In the genomic region with DNA sequence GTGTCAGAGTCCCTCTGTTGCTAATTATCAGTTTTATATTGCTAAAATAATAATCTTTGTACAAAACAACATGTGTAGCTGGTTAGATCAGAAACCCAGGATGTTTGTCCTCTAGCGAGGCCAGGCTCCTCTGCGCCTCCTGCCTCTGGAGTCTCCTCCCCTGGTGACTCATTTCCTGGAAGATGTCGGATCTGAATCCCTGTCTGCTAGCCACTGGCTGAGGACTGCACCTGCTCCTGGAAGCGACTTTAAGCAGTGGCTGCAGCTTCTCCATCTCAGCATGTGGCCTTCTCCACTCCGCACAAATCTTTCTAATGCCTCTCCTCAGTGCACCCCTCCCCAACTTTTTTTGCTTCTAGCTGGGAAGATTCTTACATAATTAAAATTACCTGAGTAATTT, we compare ENCODE assay signal across 19 mouse cellular contexts.
DNase-seq lines count a peak whose midpoint lies in the region.
"Had no signal": no experiment of that assay in that cellular context is flagged by ENCODE, and none has a peak within 500 bp of the region (broad histone marks: within the 10 kb centered on the region; RNA-seq: fewer than 3 reads in every experiment).

No protein-coding gene starts in this region.

- intact Hi-C loops in heart, postnatal 36 days (cut with DNase I): no loop called here

- 54% methylated on average over 5 of the region's 5 CpGs for WGBS in embryonic facial prominence, embryonic 10.5 days

- DNase-seq in heart, adult 11 months: peak; percentile 94
- DNase-seq in heart, postnatal 36 days: no peak
- DNase-seq in 3T3-L1 (ENCODE audit: low read depth, low spot score): peak; percentile 58
- peak; percentile 33 for DNase-seq in ES-CJ7 (ENCODE audit: low read depth, low spot score)
- DNase-seq in brain, adult 2 months (ENCODE audit: low read depth, low spot score): peak; percentile 45
- DNase-seq in embryonic facial prominence, embryonic 10.5 days (ENCODE audit: low spot score): no peak
- DNase-seq in urinary bladder, adult 18-20 months (ENCODE audit: low spot score in 2 of 2): no peak
- DNase-seq: cerebellum, adult 9-11 months; gastrocnemius, postnatal 36 days; kidney, postnatal 4 days; liver, postnatal 0 days; retina, postnatal 1 day; right cerebral cortex, postnatal 4 days had no signal

- no peaks in the 10 kb centered on the region for H3K27me3 ChIP-seq in embryonic facial prominence, embryonic 10.5 days (replicated peaks; ENCODE audit: low read depth, poor library complexity, severe bottlenecking)
- H3K27me3 ChIP-seq: CH12.LX; forebrain, embryonic 13.5 days; heart, embryonic 13.5 days; limb, embryonic 15.5 days; midbrain, embryonic 12.5 days had no signal

- no peak overlapping the region for H3K4me3 ChIP-seq in embryonic facial prominence, embryonic 10.5 days
- H3K4me3 ChIP-seq: forebrain, embryonic 13.5 days; heart, embryonic 13.5 days; limb, embryonic 15.5 days; midbrain, embryonic 12.5 days had no signal

- no peak overlapping the region for H3K27ac ChIP-seq in embryonic facial prominence, embryonic 10.5 days (replicated peaks)
- H3K27ac ChIP-seq: forebrain, embryonic 13.5 days; heart, embryonic 13.5 days; limb, embryonic 15.5 days; macrophage; midbrain, embryonic 12.5 days had no signal

- no peaks in the 10 kb centered on the region for H3K9me3 ChIP-seq in embryonic facial prominence, embryonic 10.5 days
- H3K9me3 ChIP-seq: forebrain, embryonic 13.5 days; heart, embryonic 13.5 days; limb, embryonic 15.5 days; midbrain, embryonic 12.5 days had no signal

- H3K4me1 ChIP-seq in embryonic facial prominence, embryonic 10.5 days: peaks cover 8% of the 10 kb centered on the region; the same call in 1 of the 2 replicates

- peaks cover 43% of the 10 kb centered on the region for H3K36me3 ChIP-seq in embryonic facial prominence, embryonic 10.5 days (replicated peaks)

Comparison
In these comparisons a context has a peak if more than half of its experiments do, and no peak if none do; other contexts are left out.
1. DNase-seq: peak in heart, adult 11 months (single experiment), 3T3-L1 (single experiment), ES-CJ7 (single experiment) and brain, adult 2 months (single experiment); none in heart, postnatal 36 days (0 of 2), embryonic facial prominence, embryonic 10.5 days (single experiment) and urinary bladder, adult 18-20 months (0 of 2).